22 mouse cellular contexts compared by ENCODE assay signal in the genomic region with DNA sequence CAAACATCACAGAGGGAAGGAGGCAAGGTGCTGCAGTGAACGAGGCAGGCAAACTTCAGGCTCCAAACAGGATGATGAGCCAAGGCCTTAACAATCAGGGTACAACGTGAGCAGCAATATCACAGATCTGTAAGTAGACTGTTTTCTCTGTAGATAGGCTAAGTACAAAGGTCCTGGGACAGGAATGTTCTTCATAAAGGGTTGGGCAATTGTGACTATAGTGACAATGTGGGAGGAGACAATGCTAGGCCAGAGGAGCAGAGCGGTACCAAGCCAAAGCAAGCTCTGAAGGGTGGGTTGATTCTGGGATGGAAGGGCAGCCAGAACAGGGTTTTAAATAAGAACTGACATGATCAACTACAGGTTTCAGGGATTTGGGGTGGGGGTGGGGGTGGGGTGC. TPM values are rescaled to one million over a fixed set of nuclear protein-coding genes. Genes with fewer than 3 reads are reported as not detected.
DNase-seq lines count a peak whose midpoint lies in the region; ATAC-seq and TF ChIP-seq lines count a peak whose summit lies in the region.
"Had no signal": no experiment of that assay in that cellular context is flagged by ENCODE, and none has a peak within 500 bp of the region (broad histone marks: within the 10 kb centered on the region; RNA-seq: fewer than 3 reads in every experiment).

No protein-coding gene starts in this region.

- ATAC-seq in limb, embryonic 13.5 days (ENCODE audit: low FRiP score, low read depth) = no peak
- no peak for ATAC-seq in midbrain, embryonic 14.5 days (ENCODE audit: low FRiP score, low TSS enrichment)
- no peak for ATAC-seq in midbrain, embryonic 11.5 days (ENCODE audit: low FRiP score)
- peak; percentile 90 for ATAC-seq in intestine, embryonic 16.5 days

- no peaks in the 10 kb centered on the region for H3K36me3 ChIP-seq in limb, embryonic 13.5 days
- no peaks in the 10 kb centered on the region for H3K36me3 ChIP-seq in limb, embryonic 10.5 days
- no peaks in the 10 kb centered on the region for H3K36me3 ChIP-seq in midbrain, embryonic 14.5 days (ENCODE audit: control insufficient read depth, insufficient read depth, low read length)
- H3K36me3 ChIP-seq in midbrain, embryonic 11.5 days (ENCODE audit: control insufficient read depth, insufficient read depth, low read length) = no peaks in the 10 kb centered on the region
- no peaks in the 10 kb centered on the region for H3K36me3 ChIP-seq in intestine, embryonic 16.5 days (ENCODE audit: control insufficient read depth, insufficient read depth, low read length)
- no peaks in the 10 kb centered on the region for H3K36me3 ChIP-seq in small intestine, adult 2 months (ENCODE audit: control insufficient read depth, insufficient read depth, low read length)
- H3K36me3 ChIP-seq: embryonic facial prominence, embryonic 12.5 days; forebrain, embryonic 12.5 days; midbrain, embryonic 13.5 days had no signal

- no peak overlapping the region for H3K9ac ChIP-seq in limb, embryonic 13.5 days
- H3K9ac ChIP-seq in midbrain, embryonic 14.5 days (replicated peaks; ENCODE audit: low read length) = 0 out of 2 replicates have a peak overlapping the region, but pooled peaks have one; percentile 7
- no peak overlapping the region for H3K9ac ChIP-seq in midbrain, embryonic 11.5 days (ENCODE audit: low read length)
- H3K9ac ChIP-seq in intestine, embryonic 16.5 days (ENCODE audit: low read depth, low read length) = no peak overlapping the region
- H3K9ac ChIP-seq: embryonic facial prominence, embryonic 12.5 days; forebrain, embryonic 12.5 days; midbrain, embryonic 13.5 days had no signal

- no peaks in the 10 kb centered on the region for H3K27me3 ChIP-seq in limb, embryonic 13.5 days
- H3K27me3 ChIP-seq in limb, embryonic 10.5 days (ENCODE audit: low read depth, poor library complexity, severe bottlenecking) = no peaks in the 10 kb centered on the region
- no peaks in the 10 kb centered on the region for H3K27me3 ChIP-seq in midbrain, embryonic 14.5 days (ENCODE audit: control insufficient read depth, insufficient read depth, low read length)
- H3K27me3 ChIP-seq in midbrain, embryonic 11.5 days (ENCODE audit: control insufficient read depth, insufficient read depth, low read length) = no peaks in the 10 kb centered on the region
- no peaks in the 10 kb centered on the region for H3K27me3 ChIP-seq in intestine, embryonic 16.5 days (replicated peaks; ENCODE audit: control insufficient read depth, insufficient read depth, low read length)
- no peaks in the 10 kb centered on the region for H3K27me3 ChIP-seq in small intestine, adult 2 months (ENCODE audit: control insufficient read depth, insufficient read depth, low read length)
- H3K27me3 ChIP-seq: embryonic facial prominence, embryonic 12.5 days; forebrain, embryonic 12.5 days; midbrain, embryonic 13.5 days had no signal

- no peaks in the 10 kb centered on the region for H3K4me1 ChIP-seq in limb, embryonic 13.5 days
- peaks cover 5% of the 10 kb centered on the region for H3K4me1 ChIP-seq in limb, embryonic 10.5 days
- H3K4me1 ChIP-seq in midbrain, embryonic 14.5 days (ENCODE audit: control insufficient read depth, insufficient read depth, low read length) = no peaks in the 10 kb centered on the region
- peaks cover 4% of the 10 kb centered on the region; the same call in 1 of the 2 replicates for H3K4me1 ChIP-seq in midbrain, embryonic 11.5 days (ENCODE audit: control insufficient read depth, insufficient read depth, low read length)
- peaks cover 10% of the 10 kb centered on the region; the same call in 1 of the 2 replicates for H3K4me1 ChIP-seq in intestine, embryonic 16.5 days (ENCODE audit: control insufficient read depth, insufficient read depth, low read length)
- H3K4me1 ChIP-seq in small intestine, adult 2 months (ENCODE audit: control insufficient read depth, insufficient read depth, insufficient read length, low read length) = peaks cover 8% of the 10 kb centered on the region
- H3K4me1 ChIP-seq: embryonic facial prominence, embryonic 12.5 days had no signal

- H3K9me3 ChIP-seq in limb, embryonic 13.5 days = no peaks in the 10 kb centered on the region
- H3K9me3 ChIP-seq in limb, embryonic 10.5 days (replicated peaks) = no peaks in the 10 kb centered on the region
- H3K9me3 ChIP-seq in midbrain, embryonic 14.5 days (ENCODE audit: control insufficient read depth, low read length) = no peaks in the 10 kb centered on the region
- H3K9me3 ChIP-seq in midbrain, embryonic 11.5 days (ENCODE audit: control insufficient read depth, low read length) = no peaks in the 10 kb centered on the region
- no peaks in the 10 kb centered on the region for H3K9me3 ChIP-seq in intestine, embryonic 16.5 days (ENCODE audit: control insufficient read depth, low read length)
- H3K9me3 ChIP-seq: embryonic facial prominence, embryonic 12.5 days; forebrain, embryonic 12.5 days; midbrain, embryonic 13.5 days had no signal

- WGBS in limb, embryonic 13.5 days = 73% methylated on average over 3 of the region's 3 CpGs
- WGBS in limb, embryonic 10.5 days = 87% methylated on average over 3 of the region's 3 CpGs
- WGBS in midbrain, embryonic 14.5 days = 81% methylated on average over 3 of the region's 3 CpGs
- WGBS in midbrain, embryonic 11.5 days = 88% methylated on average over 3 of the region's 3 CpGs
- WGBS in intestine, embryonic 16.5 days = 52% methylated on average over 3 of the region's 3 CpGs
- 27% methylated on average over 3 of the region's 3 CpGs for WGBS in small intestine, adult 2 months

- TF ChIP-seq POLR2A in small intestine, adult 2 months (IDR thresholded peaks at IDR 0.05; ENCODE audit: low read depth, low read length) = no peak

- H3K4me3 ChIP-seq in limb, embryonic 13.5 days = no peak overlapping the region
- H3K4me3 ChIP-seq in limb, embryonic 10.5 days = no peak overlapping the region
- no peak overlapping the region for H3K4me3 ChIP-seq in midbrain, embryonic 14.5 days (replicated peaks; ENCODE audit: low read depth, low read length)
- H3K4me3 ChIP-seq in midbrain, embryonic 11.5 days (ENCODE audit: low read depth, low read length) = no peak overlapping the region
- no peak overlapping the region for H3K4me3 ChIP-seq in intestine, embryonic 16.5 days (ENCODE audit: low read length)
- H3K4me3 ChIP-seq in small intestine, adult 2 months (ENCODE audit: low read depth, low read length) = no peak overlapping the region
- H3K4me3 ChIP-seq: embryonic facial prominence, embryonic 12.5 days; forebrain, embryonic 12.5 days; left cerebral cortex, adult 2 months; midbrain, embryonic 13.5 days; myocyte had no signal

- no peak for DNase-seq in limb, embryonic 10.5 days (ENCODE audit: low spot score)
- DNase-seq in midbrain, embryonic 14.5 days = no peak
- no peak for DNase-seq in midbrain, embryonic 11.5 days (ENCODE audit: low spot score, missing footprints)
- DNase-seq in spleen, postnatal 14 days (ENCODE audit: low spot score in 2 of 2) = no peak
- DNase-seq: adrenal gland, postnatal 10 days; gastrocnemius, postnatal 10 days; heart, adult 18-20 months; kidney, adult 2 months had no signal

- no peak overlapping the region for H3K27ac ChIP-seq in limb, embryonic 13.5 days
- no peak overlapping the region for H3K27ac ChIP-seq in limb, embryonic 10.5 days
- no peak overlapping the region for H3K27ac ChIP-seq in midbrain, embryonic 14.5 days (replicated peaks; ENCODE audit: low read depth, low read length)
- no peak overlapping the region for H3K27ac ChIP-seq in midbrain, embryonic 11.5 days (ENCODE audit: low read depth, low read length)
- no peak overlapping the region for H3K27ac ChIP-seq in intestine, embryonic 16.5 days (ENCODE audit: low read length)
- peak overlapping the region; percentile 45 for H3K27ac ChIP-seq in small intestine, adult 2 months (ENCODE audit: insufficient read depth, low read depth, low read length)
- H3K27ac ChIP-seq: embryonic facial prominence, embryonic 12.5 days; forebrain, embryonic 12.5 days; kidney, postnatal 0 days; left cerebral cortex, adult 2 months; midbrain, embryonic 13.5 days had no signal

- no peak for TF ChIP-seq CTCF in small intestine, adult 2 months (IDR thresholded peaks at IDR 0.05; ENCODE audit: extremely low read depth, insufficient read length, insufficient replicate concordance, low read depth, low read length)

- peak overlapping the region; percentile 34; the same call in 1 of the 2 replicates for H3K4me2 ChIP-seq in limb, embryonic 13.5 days (replicated peaks)
- peak overlapping the region; percentile 28 for H3K4me2 ChIP-seq in midbrain, embryonic 14.5 days (ENCODE audit: low read length)
- no peak overlapping the region for H3K4me2 ChIP-seq in midbrain, embryonic 11.5 days
- no peak overlapping the region for H3K4me2 ChIP-seq in intestine, embryonic 16.5 days (ENCODE audit: low read depth, low read length)
- H3K4me2 ChIP-seq: embryonic facial prominence, embryonic 12.5 days had no signal

RNA-seq across cellular contexts. Expression of a gene that starts 3.1 kb away (rescaled TPM):
- polyA plus RNA-seq in limb, embryonic 13.5 days (2015; fragmentation: Nextera tagmentation; extraction: Ambion mirVana) = not detected in 2 replicates
- 0.15 TPM in 1 of 2 replicates, not detected in the other for polyA plus RNA-seq in limb, embryonic 10.5 days (2016; fragmentation: Nextera tagmentation; extraction: Ambion mirVana)
- polyA plus RNA-seq in midbrain, embryonic 14.5 days (2014; fragmentation: Nextera tagmentation; extraction: Ambion mirVana) = not detected in 2 replicates
- 0.12 TPM in 1 of 2 replicates, not detected in the other for polyA plus RNA-seq in midbrain, embryonic 11.5 days (2014; fragmentation: Nextera tagmentation; extraction: Ambion mirVana)
- polyA plus RNA-seq in intestine, embryonic 16.5 days (2015; fragmentation: Nextera tagmentation; extraction: Ambion mirVana) = not detected in 2 replicates
- polyA plus RNA-seq in small intestine, adult 2 months (2012; rRNA removed) = not detected in 2 replicates
- polyA plus RNA-seq: C2C12; cerebellum, adult 2 months; kidney, postnatal 0 days; large intestine, adult 2 months; liver, adult 2 months; midbrain, embryonic 13.5 days; myocyte; urinary bladder, adult 2 months had no signal

RNA-seq across cellular contexts. Expression of a gene that starts 15.8 kb away (rescaled TPM):
- polyA plus RNA-seq in limb, embryonic 13.5 days (2015; fragmentation: Nextera tagmentation; extraction: Ambion mirVana) = 62.7 and 63.1 TPM in 2 replicates
- polyA plus RNA-seq in limb, embryonic 10.5 days (2016; fragmentation: Nextera tagmentation; extraction: Ambion mirVana) = 96.6 and 100 TPM in 2 replicates
- polyA plus RNA-seq in midbrain, embryonic 14.5 days (2014; fragmentation: Nextera tagmentation; extraction: Ambion mirVana) = 7.4 and 12.4 TPM in 2 replicates
- polyA plus RNA-seq in midbrain, embryonic 11.5 days (2014; fragmentation: Nextera tagmentation; extraction: Ambion mirVana) = 59.3 and 68.1 TPM in 2 replicates
- 22.1 and 26.1 TPM in 2 replicates for polyA plus RNA-seq in intestine, embryonic 16.5 days (2015; fragmentation: Nextera tagmentation; extraction: Ambion mirVana)
- 1.3 and 5.3 TPM in 2 replicates for polyA plus RNA-seq in small intestine, adult 2 months (2012; rRNA removed)

RNA-seq across cellular contexts. Expression of a gene that starts 47.5 kb away (rescaled TPM):
- 5.5 and 7.3 TPM in 2 replicates for polyA plus RNA-seq in limb, embryonic 13.5 days (2015; fragmentation: Nextera tagmentation; extraction: Ambion mirVana)
- 4.0 and 4.4 TPM in 2 replicates for polyA plus RNA-seq in limb, embryonic 10.5 days (2016; fragmentation: Nextera tagmentation; extraction: Ambion mirVana)
- 49.5 and 59.4 TPM in 2 replicates for polyA plus RNA-seq in midbrain, embryonic 14.5 days (2014; fragmentation: Nextera tagmentation; extraction: Ambion mirVana)
- polyA plus RNA-seq in midbrain, embryonic 11.5 days (2014; fragmentation: Nextera tagmentation; extraction: Ambion mirVana) = 61.9 and 65.2 TPM in 2 replicates
- 2.6 and 3.0 TPM in 2 replicates for polyA plus RNA-seq in intestine, embryonic 16.5 days (2015; fragmentation: Nextera tagmentation; extraction: Ambion mirVana)
- polyA plus RNA-seq in small intestine, adult 2 months (2012; rRNA removed) = 2.7 and 8.2 TPM in 2 replicates
- polyA plus RNA-seq: C2C12, myocyte had no signal

Comparison
In these comparisons a context has a peak if more than half of its experiments do, and no peak if none do; other contexts are left out.
1. H3K4me2 ChIP-seq: peak in limb, embryonic 13.5 days (single experiment) and midbrain, embryonic 14.5 days (single experiment); none in midbrain, embryonic 11.5 days (single experiment) and intestine, embryonic 16.5 days (single experiment).